Mouse (Mus musculus) liver, embryonic 16.5 days (tissue): ENCODE results near the gene Kif18a. TPM values are rescaled to one million over a fixed set of nuclear protein-coding genes. Genes with fewer than 3 reads are reported as not detected.

Experiments
- ATAC-seq: fragments of 200-750 bp; cut with Nextera tagmentation; 2 replicates; pipeline ENCODE4 v1.8.0; 2017; ENCODE audit warnings: low read depth, mild to moderate bottlenecking, moderate number of reproducible peaks, moderate library complexity
- H3K27ac ChIP-seq: fragments of 300-500 bp; sonication (generic); 2 replicates; pipeline ENCODE4 v1.5.1; 2014; ENCODE audit warnings: mild to moderate bottlenecking, low read length
- H3K27me3 ChIP-seq: fragments of 300-500 bp; sonication (generic); 2 replicates; pipeline ENCODE4 v1.6.1; 2014; ENCODE audit warnings: low read depth, low read length, mixed read lengths; ENCODE audit not compliant: control insufficient read depth, insufficient read depth
- H3K36me3 ChIP-seq: fragments of 300-500 bp; sonication (generic); 2 replicates; pipeline ENCODE4 v1.6.1; 2014; ENCODE audit warnings: mild to moderate bottlenecking; ENCODE audit not compliant: control insufficient read depth, insufficient read depth
- H3K4me1 ChIP-seq: fragments of 300-500 bp; sonication (generic); 2 replicates; pipeline ENCODE4 v1.6.1; 2014; ENCODE audit warnings: low read depth, low read length, mixed read lengths; ENCODE audit not compliant: control insufficient read depth
- H3K4me2 ChIP-seq: fragments of 300-500 bp; sonication (generic); 2 replicates; pipeline ENCODE4 v1.6.1; 2014; ENCODE audit warnings: low read depth, low read length, mixed read lengths
- H3K4me3 ChIP-seq: fragments of 300-500 bp; sonication (generic); 2 replicates; pipeline ENCODE4 v1.5.1; 2014; ENCODE audit warnings: low read depth, mild to moderate bottlenecking, low read length
- H3K9ac ChIP-seq: fragments of 300-500 bp; sonication (generic); 2 replicates; pipeline ENCODE4 v1.6.1; 2014; ENCODE audit warnings: low read depth, low read length
- H3K9me3 ChIP-seq: fragments of 300-500 bp; sonication (generic); replicated peaks from 2 replicates; pipeline ENCODE4 v1.6.1; 2016; ENCODE audit warnings: low read length; ENCODE audit not compliant: control insufficient read depth
- WGBS: fragments of 180-500 bp; shearing (Covaris S2); extraction: QIAGEN DNeasy Blood & Tissue Kit; methylation state at CpG from one replicate; pipeline ENCODE4 v1.1.7; 2014; ENCODE audit not compliant: insufficient replicate concordance; 5-methylcytosine and 5-hydroxymethylcytosine counted together
- polyA plus RNA-seq: library from polyadenylated mRNA; unstranded; fragments of >200 nt; fragmentation: Nextera tagmentation; extraction: Ambion mirVana; gene quantifications from 2 replicates; pipeline ENCODE4 v1.2.1, GENCODE M21; 2015

Gene Kif18a
- polyA plus RNA-seq, 1 experiment from 2014 or later, result 21.3 TPM

DNA sequence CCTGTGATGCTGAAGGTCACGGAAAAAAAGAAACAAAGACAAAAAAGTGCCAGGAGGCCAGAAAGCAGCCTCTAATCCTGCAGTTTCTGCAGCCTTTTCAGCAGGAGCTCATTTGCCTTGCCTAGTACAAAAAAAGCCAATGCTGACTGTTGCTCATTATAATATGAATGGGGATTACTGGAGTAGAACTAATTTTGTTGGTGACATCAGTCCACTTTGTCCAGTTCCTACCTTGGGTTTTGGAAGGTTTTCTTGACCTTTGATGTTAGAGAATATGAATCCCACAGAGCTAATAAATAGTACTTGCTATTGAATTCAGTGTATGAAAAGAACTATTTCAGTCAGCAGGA lies 778 bp downstream of the Kif18a start:
- Histone ChIP-seq H3K4me3 (peak overlapping the region; percentile 94), H3K27ac (peak overlapping the region; percentile 88), H3K9ac (peak overlapping the region; percentile 81), H3K4me1 (peaks cover 20% of the 10 kb centered on the region), H3K36me3 (no peaks in the 10 kb centered on the region), H3K9me3 (no peaks in the 10 kb centered on the region), H3K27me3 (no peaks in the 10 kb centered on the region), H3K4me2 (peak overlapping the region; percentile 73)
- 4% methylated on average over 1 of the region's 1 CpGs for WGBS
- ATAC-seq, result no peak

DNA sequence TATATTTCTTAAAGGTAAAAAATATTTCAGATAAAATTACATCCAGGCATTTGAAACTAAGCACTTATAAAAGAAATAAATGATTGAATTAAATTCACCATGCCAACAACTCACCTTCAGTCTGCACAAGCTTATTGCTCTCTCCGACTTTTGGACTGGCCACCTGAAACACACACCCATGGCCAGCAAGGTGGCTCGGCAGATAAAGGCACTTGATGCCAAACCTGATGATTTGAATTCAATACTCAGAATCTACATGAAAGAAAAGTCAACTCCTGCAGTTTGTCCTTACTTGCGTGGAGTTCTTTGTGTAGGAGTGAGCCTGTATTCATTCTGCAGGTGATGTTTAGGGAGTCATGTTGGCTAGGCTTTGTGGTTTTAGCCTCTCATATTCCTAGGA lies 3.6 kb downstream of the Kif18a start:
- H3K9me3 ChIP-seq, result no peaks in the 10 kb centered on the region
- H3K9ac ChIP-seq, result peak overlapping the region; percentile 51
- ATAC-seq, result peak; percentile 47
- H3K27ac ChIP-seq, result peak overlapping the region; percentile 91
- no peaks in the 10 kb centered on the region for H3K27me3 ChIP-seq
- H3K36me3 ChIP-seq, result peaks cover 3% of the 10 kb centered on the region
- 35% methylated on average over 3 of the region's 3 CpGs for WGBS
- H3K4me3 ChIP-seq, result peak overlapping the region; percentile 53
- H3K4me1 ChIP-seq, result peaks cover 20% of the 10 kb centered on the region
- H3K4me2 ChIP-seq, result peak overlapping the region; percentile 70

DNA sequence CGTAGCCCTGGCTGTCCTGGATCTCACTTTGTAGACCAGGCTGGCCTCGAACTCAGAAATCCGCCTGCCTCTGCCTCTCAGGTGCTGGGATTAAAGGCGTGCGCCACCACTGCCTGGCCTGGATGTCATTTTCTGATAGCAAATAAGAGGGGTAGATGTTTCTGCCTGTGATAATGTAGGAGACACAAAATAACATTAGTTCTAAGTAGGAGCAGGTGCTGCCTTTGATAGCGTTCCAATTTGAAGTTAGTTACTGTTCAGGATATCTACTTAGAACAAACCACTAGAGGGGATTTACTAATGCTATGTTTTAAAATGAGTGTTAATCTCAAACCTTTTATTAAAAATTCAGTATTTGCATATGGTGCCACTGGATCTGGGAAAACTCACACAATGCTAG lies 8.8 kb downstream of the Kif18a start:
- 78% methylated on average over 6 of the region's 6 CpGs for WGBS
- Histone ChIP-seq H3K27ac (no peak overlapping the region), H3K4me1 (peaks cover 12% of the 10 kb centered on the region), H3K27me3 (no peaks in the 10 kb centered on the region), H3K4me2 (no peak overlapping the region), H3K36me3 (peaks cover 35% of the 10 kb centered on the region), H3K9ac (no peak overlapping the region), H3K4me3 (no peak overlapping the region), H3K9me3 (no peaks in the 10 kb centered on the region)
- ATAC-seq, result no peak

DNA sequence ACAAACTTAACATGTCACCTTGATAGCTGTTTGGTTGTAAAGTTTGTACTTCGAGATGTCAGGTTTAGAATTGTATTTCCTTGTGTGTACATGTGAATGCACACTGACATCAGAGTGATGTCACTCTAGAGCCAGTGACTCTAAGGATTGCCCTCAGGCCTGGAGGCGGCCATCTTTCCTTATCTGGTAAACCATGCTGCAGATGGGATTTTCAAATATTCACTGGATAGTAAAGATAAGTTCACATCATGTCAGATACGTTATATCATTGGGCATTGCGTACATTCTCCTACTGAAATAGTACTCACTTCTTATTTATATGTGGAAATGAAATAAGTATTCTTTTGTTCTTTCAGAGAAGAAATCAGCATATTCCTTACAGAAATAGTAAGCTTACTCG lies 15.7 kb downstream of the Kif18a start:
- Histone ChIP-seq H3K4me2 (no peak overlapping the region), H3K27me3 (no peaks in the 10 kb centered on the region), H3K9me3 (no peaks in the 10 kb centered on the region), H3K4me3 (no peak overlapping the region), H3K9ac (no peak overlapping the region), H3K36me3 (peaks cover 29% of the 10 kb centered on the region), H3K4me1 (peaks cover 3% of the 10 kb centered on the region), H3K27ac (peak overlapping the region; percentile 44; the same call in 1 of the 2 replicates)
- whole genome bisulfite sequencing, result 47% methylated on average over 5 of the region's 5 CpGs
- ATAC-seq, result peak; percentile 94

DNA sequence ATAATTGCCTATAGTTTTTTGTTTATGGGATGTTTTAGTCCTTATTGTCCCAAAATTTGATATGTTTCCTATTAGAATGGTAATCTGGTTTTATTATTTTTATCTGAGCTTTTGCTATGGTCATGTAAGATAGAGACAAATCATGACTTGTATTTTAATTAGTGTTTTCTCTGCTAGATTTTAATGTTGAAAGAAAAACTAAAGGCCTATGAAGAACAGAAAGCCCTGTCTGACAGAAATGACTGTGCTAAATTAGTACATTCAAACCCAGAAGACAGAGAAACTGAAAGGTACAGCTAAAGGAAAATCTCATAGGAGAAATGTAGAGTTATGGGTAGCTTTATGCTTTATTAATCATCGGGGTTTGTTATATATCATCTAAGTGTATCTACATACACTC lies 17.6 kb downstream of the Kif18a start:
- peaks cover 3% of the 10 kb centered on the region for H3K4me1 ChIP-seq
- H3K36me3 ChIP-seq, result peaks cover 23% of the 10 kb centered on the region
- no peaks in the 10 kb centered on the region for H3K27me3 ChIP-seq
- H3K4me3 ChIP-seq, result no peak overlapping the region
- no peak overlapping the region for H3K27ac ChIP-seq
- 81% methylated on average over 1 of the region's 1 CpGs for WGBS
- H3K9me3 ChIP-seq, result no peaks in the 10 kb centered on the region
- no peak overlapping the region for H3K9ac ChIP-seq
- no peak for ATAC-seq
- H3K4me2 ChIP-seq, result no peak overlapping the region

DNA sequence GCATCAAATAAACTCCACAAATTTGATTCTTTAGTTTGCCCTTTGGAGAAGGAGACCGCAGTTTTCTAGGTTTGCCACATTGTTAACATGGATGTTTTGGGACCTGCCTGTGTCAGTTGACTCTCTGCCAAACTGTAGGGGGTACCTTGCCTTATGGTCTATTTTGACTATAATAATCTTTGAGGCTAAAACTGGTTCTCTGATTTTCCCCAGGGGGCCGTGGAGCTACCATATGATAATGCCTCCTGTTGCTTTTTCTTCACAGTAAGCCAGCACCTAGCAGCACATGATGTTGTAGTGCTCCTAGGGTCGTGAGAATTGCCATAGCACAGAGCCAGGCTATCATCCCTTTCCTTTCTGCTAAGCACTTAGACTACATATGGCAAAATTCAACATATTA lies 21.7 kb downstream of the Kif18a start:
- H3K9me3 ChIP-seq, result no peaks in the 10 kb centered on the region
- no peak for ATAC-seq
- WGBS, result 89% methylated on average over 3 of the region's 3 CpGs
- no peak overlapping the region for H3K9ac ChIP-seq
- no peaks in the 10 kb centered on the region for H3K4me1 ChIP-seq
- H3K4me2 ChIP-seq, result no peak overlapping the region
- H3K36me3 ChIP-seq, result peaks cover 21% of the 10 kb centered on the region
- no peak overlapping the region for H3K27ac ChIP-seq
- H3K27me3 ChIP-seq, result no peaks in the 10 kb centered on the region
- H3K4me3 ChIP-seq, result no peak overlapping the region

DNA sequence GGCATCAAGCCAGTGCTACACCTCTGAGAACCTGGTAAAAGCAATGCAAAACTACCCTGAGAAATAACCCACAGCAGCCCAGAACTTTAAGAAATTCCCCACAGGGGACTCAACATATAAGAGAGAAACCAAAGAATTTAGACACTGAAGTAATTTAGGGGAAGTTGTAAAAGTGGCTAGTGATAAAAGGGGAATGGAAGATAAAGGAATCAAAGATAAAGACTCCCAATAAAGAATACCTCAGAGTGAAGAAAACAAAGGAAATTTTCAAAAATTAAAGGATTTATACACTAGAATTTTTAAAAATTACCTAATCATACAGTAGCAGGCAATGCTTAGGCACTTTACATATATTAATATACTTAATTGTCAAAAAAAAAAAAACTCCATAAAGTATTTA lies 23.1 kb downstream of the Kif18a start:
- Histone ChIP-seq H3K27me3 (no peaks in the 10 kb centered on the region), H3K4me1 (no peaks in the 10 kb centered on the region), H3K4me2 (no peak overlapping the region), H3K9ac (no peak overlapping the region), H3K4me3 (no peak overlapping the region), H3K27ac (no peak overlapping the region), H3K9me3 (no peaks in the 10 kb centered on the region), H3K36me3 (peaks cover 24% of the 10 kb centered on the region)
- no peak for ATAC-seq

DNA sequence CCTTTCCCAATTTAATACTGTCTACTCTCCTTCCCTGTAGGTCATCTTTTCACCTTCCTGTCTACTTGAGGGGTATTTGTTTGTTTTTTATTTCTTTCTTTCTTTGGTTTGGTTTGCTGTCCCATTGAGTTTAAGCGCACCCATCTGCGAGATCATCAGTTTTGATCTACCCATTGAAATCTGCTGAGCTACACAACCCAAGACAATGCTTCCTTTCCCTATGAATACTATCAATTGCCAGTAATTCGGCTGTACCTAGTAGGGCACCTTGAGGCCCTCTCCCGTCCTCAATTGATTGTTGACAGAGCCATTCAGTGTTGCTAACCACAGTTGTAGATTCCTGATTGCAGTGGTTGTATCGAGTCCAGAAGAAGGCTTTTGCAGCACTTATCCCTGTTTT lies 30.8 kb downstream of the Kif18a start:
- ATAC-seq, result no peak
- peaks cover 26% of the 10 kb centered on the region for H3K36me3 ChIP-seq
- no peak overlapping the region for H3K4me3 ChIP-seq
- no peak overlapping the region for H3K27ac ChIP-seq
- 93% methylated on average over 5 of the region's 5 CpGs for WGBS
- H3K9me3 ChIP-seq, result no peaks in the 10 kb centered on the region
- H3K4me2 ChIP-seq, result no peak overlapping the region
- H3K27me3 ChIP-seq, result no peaks in the 10 kb centered on the region
- H3K4me1 ChIP-seq, result peaks cover 5% of the 10 kb centered on the region
- H3K9ac ChIP-seq, result no peak overlapping the region

DNA sequence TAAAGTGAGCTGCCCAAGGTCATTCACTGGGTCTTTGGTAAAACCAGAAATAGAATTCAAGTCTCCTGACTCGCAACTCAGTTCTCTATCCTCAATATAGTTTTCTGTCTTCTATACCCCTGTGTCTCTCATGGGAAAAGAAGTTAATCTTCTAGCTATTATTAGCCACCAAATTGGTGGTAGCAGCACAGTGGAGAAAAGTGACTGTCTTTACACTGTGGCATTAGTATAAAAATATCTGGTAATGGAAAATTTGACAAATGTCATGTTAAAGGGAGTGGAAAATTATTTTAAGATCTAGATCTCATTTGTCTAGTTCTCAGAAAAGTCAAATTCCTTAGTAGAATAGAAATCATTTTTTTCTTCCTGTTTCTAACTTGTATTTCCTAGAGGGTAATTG lies 51.3 kb downstream of the Kif18a start:
- H3K36me3 ChIP-seq, result peaks cover 8% of the 10 kb centered on the region
- no peak overlapping the region for H3K27ac ChIP-seq
- no peak overlapping the region for H3K4me2 ChIP-seq
- ATAC-seq, result no peak
- 91% methylated on average over 1 of the region's 1 CpGs for WGBS
- H3K4me3 ChIP-seq, result no peak overlapping the region
- H3K27me3 ChIP-seq, result no peaks in the 10 kb centered on the region
- no peak overlapping the region for H3K9ac ChIP-seq
- no peaks in the 10 kb centered on the region for H3K4me1 ChIP-seq
- no peaks in the 10 kb centered on the region for H3K9me3 ChIP-seq

DNA sequence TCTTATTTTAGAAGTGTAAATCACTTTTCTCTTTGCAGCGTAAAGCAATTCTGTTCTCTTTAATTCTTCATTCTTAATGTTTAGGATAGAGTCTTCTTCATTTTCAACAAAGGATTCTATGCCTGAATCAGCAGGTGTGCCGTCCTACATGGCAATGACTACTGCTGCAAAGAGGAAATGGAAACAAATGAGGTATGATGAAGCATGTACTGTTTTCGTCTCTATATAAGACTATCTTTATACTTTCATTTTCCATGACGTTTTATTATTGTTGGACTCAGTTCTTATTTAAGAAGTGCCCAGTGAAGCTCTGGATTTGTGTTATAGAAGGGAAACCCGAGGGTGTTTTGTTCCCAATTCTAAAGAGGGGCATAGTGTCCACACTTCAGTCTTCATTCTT lies 53.7 kb downstream of the Kif18a start:
- Histone ChIP-seq H3K27ac (no peak overlapping the region), H3K27me3 (no peaks in the 10 kb centered on the region), H3K9ac (no peak overlapping the region), H3K4me1 (no peaks in the 10 kb centered on the region), H3K9me3 (no peaks in the 10 kb centered on the region), H3K4me2 (no peak overlapping the region), H3K36me3 (peaks cover 13% of the 10 kb centered on the region), H3K4me3 (no peak overlapping the region)
- 86% methylated on average over 5 of the region's 5 CpGs for WGBS
- no peak for ATAC-seq
